Mouse (Mus musculus): ENCODE measurements around the gene Gm12355. TPM values are rescaled to one million over a fixed set of nuclear protein-coding genes. Genes with fewer than 3 reads are reported as not detected.

Gm12355 gene
- polyA plus RNA-seq, 1 experiment from 2014 or later: 1.5 TPM

GRCm38 (mm10) chr11:98597363-98597762 lies 28.1 kb downstream of the Gm12355 start:
- Histone ChIP-seq H3K4me1 (ENCODE audit: control insufficient read depth, insufficient read depth, low read length) (peaks cover 2% of the 10 kb centered on the region; the same call in 1 of the 2 replicates), H3K27me3 (ENCODE audit: control insufficient read depth, insufficient read depth, low read length) (peaks cover 7% of the 10 kb centered on the region; the same call in 1 of the 2 replicates)
- ATAC-seq (ENCODE audit: insufficient read depth, low FRiP score, low TSS enrichment): no peak

GRCm38 (mm10) chr11:98595955-98596354 lies 29.5 kb downstream of the Gm12355 start:
- Histone ChIP-seq H3K27me3 (ENCODE audit: control insufficient read depth, insufficient read depth, low read length) (peaks cover 7% of the 10 kb centered on the region; the same call in 1 of the 2 replicates), H3K27ac (ENCODE audit: low read depth, low read length) (no peak overlapping the region), H3K36me3 (ENCODE audit: control insufficient read depth, insufficient read depth, low read length) (no peaks in the 10 kb centered on the region), H3K4me3 (ENCODE audit: low read depth, low read length) (no peak overlapping the region), H3K9ac (ENCODE audit: low read length) (no peak overlapping the region), H3K4me1 (ENCODE audit: control insufficient read depth, insufficient read depth, low read length) (no peaks in the 10 kb centered on the region), H3K4me2 (ENCODE audit: low read depth) (no peak overlapping the region), H3K9me3 (ENCODE audit: control insufficient read depth, low read length) (no peaks in the 10 kb centered on the region)
- DNase-seq (ENCODE audit: low spot score) (no peak), ATAC-seq (ENCODE audit: insufficient read depth, low FRiP score, low TSS enrichment) (no peak)
- 74% methylated on average over 3 of the region's 3 CpGs for WGBS

More at GRCm38 (mm10) chr11:98597363-98597762, 28.1 kb downstream of the Gm12355 start:
- DNase-seq (ENCODE audit: low spot score): peak; percentile 63
- no peak overlapping the region for H3K9ac ChIP-seq (ENCODE audit: low read length)
- no peak overlapping the region for H3K27ac ChIP-seq (ENCODE audit: low read depth, low read length)
- no peak overlapping the region for H3K4me3 ChIP-seq (ENCODE audit: low read depth, low read length)
- H3K4me2 ChIP-seq (ENCODE audit: low read depth): no peak overlapping the region
- WGBS: 41% methylated on average over 6 of the region's 6 CpGs
- no peaks in the 10 kb centered on the region for H3K36me3 ChIP-seq (ENCODE audit: control insufficient read depth, insufficient read depth, low read length)
- no peaks in the 10 kb centered on the region for H3K9me3 ChIP-seq (ENCODE audit: control insufficient read depth, low read length)

GRCm38 (mm10) chr11:98595473-98595872 lies 30.0 kb downstream of the Gm12355 start:
- peaks cover 7% of the 10 kb centered on the region; the same call in 1 of the 2 replicates for H3K27me3 ChIP-seq (ENCODE audit: control insufficient read depth, insufficient read depth, low read length)
- no peak overlapping the region for H3K27ac ChIP-seq (ENCODE audit: low read depth, low read length)
- no peak for DNase-seq (ENCODE audit: low spot score)
- H3K36me3 ChIP-seq (ENCODE audit: control insufficient read depth, insufficient read depth, low read length): no peaks in the 10 kb centered on the region
- H3K4me2 ChIP-seq (ENCODE audit: low read depth): no peak overlapping the region
- H3K4me1 ChIP-seq (ENCODE audit: control insufficient read depth, insufficient read depth, low read length): no peaks in the 10 kb centered on the region
- H3K4me3 ChIP-seq (ENCODE audit: low read depth, low read length): no peak overlapping the region
- WGBS: 81% methylated on average over 10 of the region's 10 CpGs
- no peak overlapping the region for H3K9ac ChIP-seq (ENCODE audit: low read length)
- H3K9me3 ChIP-seq (ENCODE audit: control insufficient read depth, low read length): no peaks in the 10 kb centered on the region
- no peak for ATAC-seq (ENCODE audit: insufficient read depth, low FRiP score, low TSS enrichment)

- Histone ChIP-seq H3K4me1 (ENCODE audit: control insufficient read depth, insufficient read depth, low read length) (no peaks in the 10 kb centered on the region), H3K27ac (ENCODE audit: low read depth, low read length) (no peak overlapping the region), H3K4me3 (ENCODE audit: low read depth, low read length) (no peak overlapping the region), H3K36me3 (ENCODE audit: control insufficient read depth, insufficient read depth, low read length) (no peaks in the 10 kb centered on the region), H3K9ac (ENCODE audit: low read length) (no peak overlapping the region), H3K9me3 (ENCODE audit: control insufficient read depth, low read length) (no peaks in the 10 kb centered on the region), H3K4me2 (ENCODE audit: low read depth) (no peak overlapping the region), H3K27me3 (ENCODE audit: control insufficient read depth, insufficient read depth, low read length) (peaks cover 7% of the 10 kb centered on the region; the same call in 1 of the 2 replicates)
- ATAC-seq (ENCODE audit: insufficient read depth, low FRiP score, low TSS enrichment) (no peak), DNase-seq (ENCODE audit: low spot score) (no peak)
- WGBS: 74% methylated on average over 6 of the region's 6 CpGs
Measured at GRCm38 (mm10) chr11:98595021-98595420, 30.4 kb downstream of the Gm12355 start.

GRCm38 (mm10) chr11:98590548-98591445 lies 34.7 kb downstream of the Gm12355 start:
- H3K27me3 ChIP-seq (ENCODE audit: control insufficient read depth, insufficient read depth, low read length): no peaks in the 10 kb centered on the region
- H3K4me3 ChIP-seq (ENCODE audit: low read depth, low read length): no peak overlapping the region
- no peak overlapping the region for H3K4me2 ChIP-seq (ENCODE audit: low read depth)
- peaks cover 17% of the 10 kb centered on the region for H3K4me1 ChIP-seq (ENCODE audit: control insufficient read depth, insufficient read depth, low read length)
- no peak overlapping the region for H3K27ac ChIP-seq (ENCODE audit: low read depth, low read length)
- DNase-seq (ENCODE audit: low spot score) (no peak), ATAC-seq (ENCODE audit: insufficient read depth, low FRiP score, low TSS enrichment) (no peak)
- no peak overlapping the region for H3K9ac ChIP-seq (ENCODE audit: low read length)
- 77% methylated on average over 19 of the region's 19 CpGs for WGBS
- no peaks in the 10 kb centered on the region for H3K36me3 ChIP-seq (ENCODE audit: control insufficient read depth, insufficient read depth, low read length)
- H3K9me3 ChIP-seq (ENCODE audit: control insufficient read depth, low read length): no peaks in the 10 kb centered on the region

DNA sequence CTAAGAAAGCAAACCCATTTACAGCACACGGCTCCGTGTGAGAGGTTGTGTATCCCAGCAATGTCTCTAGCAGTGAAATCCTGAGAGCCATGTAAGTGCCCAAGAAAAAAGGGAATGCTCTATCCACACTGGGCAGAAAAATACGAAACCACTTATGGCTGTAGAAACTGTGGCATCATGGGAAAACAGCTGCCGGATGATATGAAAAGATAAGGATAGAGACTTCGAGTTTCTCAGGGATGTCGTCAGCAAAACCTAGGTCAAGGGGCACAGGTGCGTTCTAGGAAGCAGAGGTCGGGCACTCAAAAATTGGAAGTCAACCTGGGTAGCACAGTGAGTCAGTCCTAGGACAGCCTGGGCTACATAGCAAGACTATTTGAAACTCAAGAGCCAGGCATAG lies 36.2 kb downstream of the Gm12355 start:
- WGBS: 85% methylated on average over 8 of the region's 8 CpGs
- H3K36me3 ChIP-seq (ENCODE audit: control insufficient read depth, insufficient read depth, low read length): no peaks in the 10 kb centered on the region
- no peak overlapping the region for H3K4me2 ChIP-seq (ENCODE audit: low read depth)
- peaks cover 23% of the 10 kb centered on the region for H3K4me1 ChIP-seq (ENCODE audit: control insufficient read depth, insufficient read depth, low read length)
- no peaks in the 10 kb centered on the region for H3K9me3 ChIP-seq (ENCODE audit: control insufficient read depth, low read length)
- DNase-seq (ENCODE audit: low spot score) (no peak), ATAC-seq (ENCODE audit: insufficient read depth, low FRiP score, low TSS enrichment) (no peak)
- H3K27ac ChIP-seq (ENCODE audit: low read depth, low read length): no peak overlapping the region
- H3K4me3 ChIP-seq (ENCODE audit: low read depth, low read length): no peak overlapping the region
- no peak overlapping the region for H3K9ac ChIP-seq (ENCODE audit: low read length)
- H3K27me3 ChIP-seq (ENCODE audit: control insufficient read depth, insufficient read depth, low read length): no peaks in the 10 kb centered on the region

DNA sequence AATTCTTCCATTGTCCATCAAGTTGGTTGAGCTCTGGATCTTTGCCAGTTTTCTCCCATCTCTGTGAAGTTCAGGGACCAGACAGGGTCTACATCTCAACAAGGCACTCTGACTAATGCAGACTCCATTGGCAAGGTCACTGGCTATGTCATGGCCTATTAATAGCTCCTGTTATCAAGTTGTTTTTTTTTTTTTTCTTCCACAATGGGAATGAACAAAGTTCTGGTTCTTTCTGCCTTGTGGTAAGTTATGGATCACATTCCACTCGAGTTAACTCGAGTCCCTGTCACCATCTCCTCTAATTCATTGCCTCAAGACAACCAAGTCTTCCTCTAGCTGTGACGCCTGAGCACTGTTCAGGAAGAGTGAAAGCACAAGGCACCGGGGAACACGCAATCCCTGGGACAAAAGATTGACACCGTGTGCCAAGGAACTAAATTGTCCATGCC lies 36.6 kb downstream of the Gm12355 start:
- H3K9me3 ChIP-seq (ENCODE audit: control insufficient read depth, low read length): no peaks in the 10 kb centered on the region
- no peak overlapping the region for H3K9ac ChIP-seq (ENCODE audit: low read length)
- H3K36me3 ChIP-seq (ENCODE audit: control insufficient read depth, insufficient read depth, low read length): no peaks in the 10 kb centered on the region
- peaks cover 23% of the 10 kb centered on the region for H3K4me1 ChIP-seq (ENCODE audit: control insufficient read depth, insufficient read depth, low read length)
- H3K4me2 ChIP-seq (ENCODE audit: low read depth): no peak overlapping the region
- no peak overlapping the region for H3K27ac ChIP-seq (ENCODE audit: low read depth, low read length)
- WGBS: 70% methylated on average over 6 of the region's 6 CpGs
- H3K4me3 ChIP-seq (ENCODE audit: low read depth, low read length): no peak overlapping the region
- DNase-seq (ENCODE audit: low spot score): no peak
- no peaks in the 10 kb centered on the region for H3K27me3 ChIP-seq (ENCODE audit: control insufficient read depth, insufficient read depth, low read length)
- no peak for ATAC-seq (ENCODE audit: insufficient read depth, low FRiP score, low TSS enrichment)

- WGBS: 7% methylated on average over 20 of the region's 20 CpGs
- DNase-seq (ENCODE audit: low spot score): peak; percentile 60
- no peak for ATAC-seq (ENCODE audit: insufficient read depth, low FRiP score, low TSS enrichment)
Measured at GRCm38 (mm10) chr11:98587684-98588546, 37.5 kb downstream of the Gm12355 start.

More at GRCm38 (mm10) chr11:98587684-98588546, 37.5 kb downstream of the Gm12355 start:
- peaks cover 23% of the 10 kb centered on the region for H3K4me1 ChIP-seq (ENCODE audit: control insufficient read depth, insufficient read depth, low read length)
- H3K36me3 ChIP-seq (ENCODE audit: control insufficient read depth, insufficient read depth, low read length): peaks cover 6% of the 10 kb centered on the region
- H3K9ac ChIP-seq (ENCODE audit: low read length): peak overlapping the region; percentile 27
- no peaks in the 10 kb centered on the region for H3K9me3 ChIP-seq (ENCODE audit: control insufficient read depth, low read length)
- peak overlapping the region; percentile 82 for H3K4me3 ChIP-seq (ENCODE audit: low read depth, low read length)
- H3K4me2 ChIP-seq (ENCODE audit: low read depth): peak overlapping the region; percentile 44
- peak overlapping the region; percentile 49; the same call in 1 of the 2 replicates for H3K27ac ChIP-seq (ENCODE audit: low read depth, low read length)
- H3K27me3 ChIP-seq (ENCODE audit: control insufficient read depth, insufficient read depth, low read length): no peaks in the 10 kb centered on the region

Measured in neural tube, embryonic 11.5 days (tissue).